8 mouse cellular contexts compared by ENCODE assay signal in the genomic region with DNA sequence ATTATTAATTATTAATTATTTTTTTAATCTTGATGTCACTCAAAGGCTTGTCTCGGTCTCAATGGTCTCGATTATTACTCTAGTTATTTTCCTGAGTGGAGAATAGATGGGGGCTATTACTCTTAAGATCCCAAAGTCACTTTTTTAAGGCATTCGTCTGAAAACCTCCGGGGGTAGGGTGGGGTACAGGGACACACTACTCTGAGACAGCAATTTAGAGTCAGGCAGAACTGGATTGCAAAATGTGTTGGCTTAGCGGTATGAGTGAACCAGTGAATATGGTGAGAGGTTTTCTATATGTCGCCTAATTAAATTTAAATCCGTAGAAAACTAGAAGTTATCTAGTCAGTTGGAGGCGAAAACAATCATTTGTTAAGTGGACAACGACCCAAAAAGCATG. TPM values are rescaled to one million over a fixed set of nuclear protein-coding genes. Genes with fewer than 3 reads are reported as not detected.
DNase-seq lines count a peak whose midpoint lies in the region; ATAC-seq lines count a peak whose summit lies in the region.

No protein-coding gene starts in this region.

- ATAC-seq in hindbrain, embryonic 12.5 days (ENCODE audit: low FRiP score): no peak
- no peak for ATAC-seq in frontal cortex, adult (ENCODE audit: low TSS enrichment)

- no peaks in the 10 kb centered on the region for H3K9me3 ChIP-seq in hindbrain, embryonic 12.5 days (replicated peaks)

- peak; percentile 23 for DNase-seq in embryo, embryonic 10.5 days (ENCODE audit: low spot score)
- DNase-seq in embryo, embryonic 10 days (ENCODE audit: low spot score): no peak
- peak; percentile 49 for DNase-seq in 416B (ENCODE audit: low read depth)
- peak; percentile 48 for DNase-seq in cerebellum, adult 9-10 months
- peak; percentile 14 for DNase-seq in lung, postnatal 36 days
- no peak for DNase-seq in gastrocnemius, postnatal 25 days

- peak overlapping the region; percentile 89 for H3K4me3 ChIP-seq in hindbrain, embryonic 12.5 days

- H3K27me3 ChIP-seq in hindbrain, embryonic 12.5 days: no peaks in the 10 kb centered on the region

- peak overlapping the region; percentile 93 for H3K9ac ChIP-seq in hindbrain, embryonic 12.5 days

- peaks cover 12% of the 10 kb centered on the region for H3K4me1 ChIP-seq in hindbrain, embryonic 12.5 days

- 12% methylated on average over 9 of the region's 9 CpGs for WGBS in hindbrain, embryonic 12.5 days

- peaks cover 6% of the 10 kb centered on the region for H3K36me3 ChIP-seq in hindbrain, embryonic 12.5 days

- peak overlapping the region; percentile 56 for H3K4me2 ChIP-seq in hindbrain, embryonic 12.5 days (replicated peaks)

- peak overlapping the region; percentile 99; the same call in 1 of the 2 replicates for H3K27ac ChIP-seq in hindbrain, embryonic 12.5 days

RNA-seq across cellular contexts. Expression of a gene that starts 0.4 kb away (rescaled TPM):
- polyA plus RNA-seq in hindbrain, embryonic 12.5 days (2016; fragmentation: Nextera tagmentation; extraction: Ambion mirVana): 38.3 and 46.1 TPM in 2 replicates
- total RNA-seq in gastrocnemius, postnatal 25 days (2021): 10 to 100 TPM; 12.4 to 13.7 TPM

RNA-seq across cellular contexts. Expression of a gene that starts 0.8 kb away (rescaled TPM):
- polyA plus RNA-seq in hindbrain, embryonic 12.5 days (2016; fragmentation: Nextera tagmentation; extraction: Ambion mirVana): 7.3 and 8.0 TPM in 2 replicates
- total RNA-seq in gastrocnemius, postnatal 25 days (2021): 1 to 10 TPM; 4.5 to 5.9 TPM

RNA-seq across cellular contexts. Expression of a gene that starts 55.9 kb away (rescaled TPM):
- polyA plus RNA-seq in hindbrain, embryonic 12.5 days (2016; fragmentation: Nextera tagmentation; extraction: Ambion mirVana): 11.5 and 11.7 TPM in 2 replicates
- total RNA-seq in gastrocnemius, postnatal 25 days (2021): under 1 TPM; 0.23 to 0.38 TPM

Comparison
In these comparisons a context has a peak if more than half of its experiments do, and no peak if none do; other contexts are left out.
1. DNase-seq: peak in embryo, embryonic 10.5 days (single experiment), 416B (single experiment), cerebellum, adult 9-10 months (single experiment) and lung, postnatal 36 days (single experiment); none in embryo, embryonic 10 days (single experiment) and gastrocnemius, postnatal 25 days (single experiment).